In genomic region chr1:134726480-134726879, GRCm38 (mm10) we compare ENCODE assay signal across 17 mouse cellular contexts.
"Had no signal": no experiment of that assay in that cellular context is flagged by ENCODE, and none has a peak within 500 bp of the region (broad histone marks: within the 10 kb centered on the region; RNA-seq: fewer than 3 reads in every experiment).

No protein-coding gene starts in this region.

- H3K4me3 ChIP-seq: liver, embryonic 15.5 days; lung, embryonic 15.5 days; midbrain, embryonic 13.5 days; midbrain, embryonic 15.5 days; neural tube, embryonic 12.5 days; stomach, embryonic 15.5 days had no signal

- H3K9me3 ChIP-seq: liver, embryonic 15.5 days; lung, embryonic 15.5 days; midbrain, embryonic 13.5 days; midbrain, embryonic 15.5 days; neural tube, embryonic 12.5 days; stomach, embryonic 15.5 days had no signal

- H3K9ac ChIP-seq: liver, embryonic 15.5 days; liver, postnatal 0 days; lung, embryonic 15.5 days; midbrain, embryonic 13.5 days; midbrain, embryonic 15.5 days; neural tube, embryonic 12.5 days; stomach, embryonic 15.5 days had no signal

- H3K27ac ChIP-seq: liver, embryonic 15.5 days; lung, embryonic 15.5 days; macrophage; midbrain, embryonic 13.5 days; midbrain, embryonic 15.5 days; neural tube, embryonic 12.5 days; stomach, embryonic 15.5 days had no signal

- H3K4me2 ChIP-seq: liver, embryonic 15.5 days; lung, embryonic 15.5 days; midbrain, embryonic 11.5 days; midbrain, embryonic 13.5 days; midbrain, embryonic 15.5 days; neural tube, embryonic 12.5 days; stomach, embryonic 15.5 days had no signal

- H3K27me3 ChIP-seq: liver, embryonic 15.5 days; lung, embryonic 15.5 days; midbrain, embryonic 13.5 days; midbrain, embryonic 15.5 days; neural tube, embryonic 12.5 days; stomach, embryonic 15.5 days had no signal

- H3K36me3 ChIP-seq: liver, embryonic 15.5 days; lung, embryonic 15.5 days; midbrain, embryonic 13.5 days; midbrain, embryonic 15.5 days; neural tube, embryonic 12.5 days; stomach, embryonic 15.5 days had no signal

- H3K4me1 ChIP-seq: midbrain, embryonic 13.5 days; midbrain, embryonic 15.5 days; neural tube, embryonic 12.5 days had no signal

- DNase-seq: liver, postnatal 0 days; lung, adult 2 months; lung, postnatal 14 days; lung, postnatal 36 days; right cerebral cortex, postnatal 14 days; thymus, adult 2 months; thymus, postnatal 25 days; thymus, postnatal 4 days had no signal

- ATAC-seq: liver, postnatal 0 days; lung, postnatal 0 days had no signal
